Mouse (Mus musculus) limb, embryonic 10.5 days (tissue): ENCODE data around the gene Ube2c. TPM values are rescaled to one million over a fixed set of nuclear protein-coding genes. Genes with fewer than 3 reads are reported as not detected.

Experiments
- DNase-seq: peaks from one replicate; pipeline ENCODE4 v3.0.0-alpha.2; 2017; ENCODE audit warnings: low spot score
- H3K27ac ChIP-seq: fragments of 300-500 bp; sonication (generic); 2 replicates; pipeline ENCODE4 v1.5.1; 2016; ENCODE audit warnings: mild to moderate bottlenecking
- H3K27me3 ChIP-seq: fragments of 300-500 bp; sonication (generic); 2 replicates; pipeline ENCODE4 v1.6.1; 2016; ENCODE audit warnings: low read depth, mild to moderate bottlenecking; ENCODE audit not compliant: poor library complexity, severe bottlenecking
- H3K36me3 ChIP-seq: fragments of 300-500 bp; sonication (generic); 2 replicates; pipeline ENCODE4 v1.6.1; 2016; ENCODE audit warnings: mild to moderate bottlenecking, moderate library complexity
- H3K4me1 ChIP-seq: fragments of 300-500 bp; sonication (generic); 2 replicates; pipeline ENCODE4 v1.6.1; 2016
- H3K4me3 ChIP-seq: fragments of 300-500 bp; sonication (generic); 2 replicates; pipeline ENCODE4 v1.5.1; 2016; ENCODE audit warnings: mild to moderate bottlenecking, moderate library complexity
- H3K9me3 ChIP-seq: fragments of 300-500 bp; sonication (generic); replicated peaks from 2 replicates; pipeline ENCODE4 v1.6.1; 2016; ENCODE audit warnings: mild to moderate bottlenecking
- WGBS: fragments of 180-500 bp; shearing (Covaris S2); methylation state at CpG from one replicate; pipeline ENCODE4 v1.1.7; 2016; 5-methylcytosine and 5-hydroxymethylcytosine counted together
- polyA plus RNA-seq: library from polyadenylated mRNA; unstranded; fragments of >200 nt; fragmentation: Nextera tagmentation; extraction: Ambion mirVana; gene quantifications from 2 replicates; pipeline ENCODE4 v1.2.1, GENCODE M21; 2016

Gene Ube2c
- polyA plus RNA-seq = 607 and 617 TPM in 2 replicates

GRCm38 (mm10) chr2:164769258-164770037 lies at the start of gene Ube2c:
Gene Ube2c, plus strand, starts transcription at chr2:164769898.
- Histone ChIP-seq H3K9me3 (no peaks in the 10 kb centered on the region), H3K4me3 (peak within 1 kb of the TSS; percentile 99), H3K27me3 (no peaks in the 10 kb centered on the region), H3K36me3 (peaks cover 74% of the 10 kb centered on the region), H3K4me1 (peaks cover 23% of the 10 kb centered on the region), H3K27ac (peak within 1 kb of the TSS; percentile 98)
- WGBS = 3% methylated on average over 53 of the region's 53 CpGs
- DNase-seq = peak; percentile 95

- H3K9me3 ChIP-seq = no peaks in the 10 kb centered on the region
- no peak for DNase-seq
Observed at GRCm38 (mm10) chr2:164723276-164723675, 46.4 kb upstream of the Ube2c start.

GRCm38 (mm10) chr2:164725895-164726619 lies 43.6 kb upstream of the Ube2c start:
- peak; percentile 80 for DNase-seq
- no peaks in the 10 kb centered on the region for H3K4me1 ChIP-seq
- no peaks in the 10 kb centered on the region for H3K36me3 ChIP-seq
- H3K27me3 ChIP-seq = no peaks in the 10 kb centered on the region
- no peak overlapping the region for H3K27ac ChIP-seq
- 31% methylated on average over 6 of the region's 6 CpGs for WGBS
- H3K4me3 ChIP-seq = no peak overlapping the region
- no peaks in the 10 kb centered on the region for H3K9me3 ChIP-seq

More at GRCm38 (mm10) chr2:164723276-164723675, 46.4 kb upstream of the Ube2c start:
- WGBS = 68% methylated on average over 4 of the region's 4 CpGs
- no peak overlapping the region for H3K27ac ChIP-seq
- no peaks in the 10 kb centered on the region for H3K36me3 ChIP-seq
- no peak overlapping the region for H3K4me3 ChIP-seq
- no peaks in the 10 kb centered on the region for H3K27me3 ChIP-seq
- no peaks in the 10 kb centered on the region for H3K4me1 ChIP-seq

GRCm38 (mm10) chr2:164731719-164732118 lies 38.0 kb upstream of the Ube2c start:
- H3K36me3 ChIP-seq = no peaks in the 10 kb centered on the region
- H3K4me3 ChIP-seq = no peak overlapping the region
- no peaks in the 10 kb centered on the region for H3K9me3 ChIP-seq
- WGBS = 76% methylated on average over 5 of the region's 5 CpGs
- H3K27ac ChIP-seq = no peak overlapping the region
- no peaks in the 10 kb centered on the region for H3K27me3 ChIP-seq
- no peaks in the 10 kb centered on the region for H3K4me1 ChIP-seq
- DNase-seq = no peak

- H3K36me3 ChIP-seq = no peaks in the 10 kb centered on the region
- WGBS = 88% methylated on average over 2 of the region's 2 CpGs
- no peak for DNase-seq
- H3K4me1 ChIP-seq = peaks cover 6% of the 10 kb centered on the region
- no peak overlapping the region for H3K4me3 ChIP-seq
- no peak overlapping the region for H3K27ac ChIP-seq
- H3K27me3 ChIP-seq = no peaks in the 10 kb centered on the region
- H3K9me3 ChIP-seq = no peaks in the 10 kb centered on the region
Observed at GRCm38 (mm10) chr2:164733259-164733658, 36.4 kb upstream of the Ube2c start.

- Histone ChIP-seq H3K9me3 (no peaks in the 10 kb centered on the region), H3K4me3 (no peak overlapping the region), H3K27ac (no peak overlapping the region), H3K27me3 (no peaks in the 10 kb centered on the region), H3K4me1 (peaks cover 9% of the 10 kb centered on the region), H3K36me3 (no peaks in the 10 kb centered on the region)
- WGBS = 86% methylated on average over 5 of the region's 5 CpGs
- no peak for DNase-seq
Observed at GRCm38 (mm10) chr2:164734839-164735238, 34.9 kb upstream of the Ube2c start.

GRCm38 (mm10) chr2:164735446-164735845 lies 34.3 kb upstream of the Ube2c start:
- H3K9me3 ChIP-seq = no peaks in the 10 kb centered on the region
- H3K27ac ChIP-seq = no peak overlapping the region
- no peaks in the 10 kb centered on the region for H3K36me3 ChIP-seq
- no peak overlapping the region for H3K4me3 ChIP-seq
- no peaks in the 10 kb centered on the region for H3K27me3 ChIP-seq
- peaks cover 14% of the 10 kb centered on the region for H3K4me1 ChIP-seq
- WGBS = 89% methylated on average over 5 of the region's 5 CpGs
- no peak for DNase-seq

- H3K27me3 ChIP-seq = no peaks in the 10 kb centered on the region
- no peaks in the 10 kb centered on the region for H3K9me3 ChIP-seq
- peaks cover 14% of the 10 kb centered on the region for H3K4me1 ChIP-seq
- no peak overlapping the region for H3K27ac ChIP-seq
- DNase-seq = no peak
- H3K36me3 ChIP-seq = no peaks in the 10 kb centered on the region
- H3K4me3 ChIP-seq = no peak overlapping the region
- WGBS = 80% methylated on average over 3 of the region's 3 CpGs
Observed at GRCm38 (mm10) chr2:164737377-164738090, 32.2 kb upstream of the Ube2c start.

GRCm38 (mm10) chr2:164739876-164740275 lies 29.8 kb upstream of the Ube2c start:
- Histone ChIP-seq H3K9me3 (no peaks in the 10 kb centered on the region), H3K4me1 (peaks cover 15% of the 10 kb centered on the region), H3K27ac (no peak overlapping the region), H3K36me3 (no peaks in the 10 kb centered on the region), H3K27me3 (no peaks in the 10 kb centered on the region), H3K4me3 (no peak overlapping the region)
- WGBS = 66% methylated on average over 7 of the region's 7 CpGs
- no peak for DNase-seq

- no peak for DNase-seq
- Histone ChIP-seq H3K27ac (no peak overlapping the region), H3K36me3 (peaks cover 27% of the 10 kb centered on the region), H3K4me3 (peak overlapping the region; percentile 96), H3K27me3 (no peaks in the 10 kb centered on the region), H3K9me3 (no peaks in the 10 kb centered on the region), H3K4me1 (peaks cover 22% of the 10 kb centered on the region)
- 74% methylated on average over 13 of the region's 13 CpGs for WGBS
Observed at GRCm38 (mm10) chr2:164744987-164745386, 24.7 kb upstream of the Ube2c start.

- peaks cover 19% of the 10 kb centered on the region for H3K4me1 ChIP-seq
- peak within 1 kb of the TSS; percentile 95 for H3K27ac ChIP-seq
- WGBS = under 1% methylated on average over 70 of the region's 70 CpGs
- H3K27me3 ChIP-seq = no peaks in the 10 kb centered on the region
- DNase-seq = peak; percentile 99
- H3K4me3 ChIP-seq = peak within 1 kb of the TSS; percentile 96
- H3K9me3 ChIP-seq = no peaks in the 10 kb centered on the region
- peaks cover 37% of the 10 kb centered on the region for H3K36me3 ChIP-seq
Observed at GRCm38 (mm10) chr2:164745843-164746479, 23.7 kb upstream of the Ube2c start, which contains the start of the genes Wfdc3 and Dnttip1. Gene Wfdc3, minus strand, starts transcription at chr2:164745931. Gene Dnttip1, plus strand, starts transcription at chr2:164745983.

GRCm38 (mm10) chr2:164746693-164747092 lies 23.0 kb upstream of the Ube2c start:
- no peak for DNase-seq
- peaks cover 19% of the 10 kb centered on the region for H3K4me1 ChIP-seq
- H3K36me3 ChIP-seq = peaks cover 44% of the 10 kb centered on the region
- peak overlapping the region; percentile 96 for H3K4me3 ChIP-seq
- no peaks in the 10 kb centered on the region for H3K27me3 ChIP-seq
- H3K27ac ChIP-seq = peak overlapping the region; percentile 95; the same call in 1 of the 2 replicates
- WGBS = 54% methylated on average over 8 of the region's 8 CpGs
- no peaks in the 10 kb centered on the region for H3K9me3 ChIP-seq
